Mouse (Mus musculus): ENCODE results near the gene Tmed6. TPM values are rescaled to one million over a fixed set of nuclear protein-coding genes. Genes with fewer than 3 reads are reported as not detected.

The Tmed6 gene
- polyA plus RNA-seq, 1 experiment from 2014 or later = 34.2 TPM

- Histone ChIP-seq H3K27me3 (replicated peaks) (no peaks in the 10 kb centered on the region), H3K4me2 (replicated peaks) (no peak overlapping the region), H3K4me3 (replicated peaks) (no peak overlapping the region), H3K36me3 (no peaks in the 10 kb centered on the region), H3K4me1 (replicated peaks) (0 out of 2 replicates have a peak, but pooled peaks cover 2% of the 10 kb centered on the region), H3K27ac (no peak overlapping the region), H3K9me3 (no peaks in the 10 kb centered on the region), H3K9ac (no peak overlapping the region)
- no peak for ATAC-seq
- WGBS = 81% methylated on average over 2 of the region's 2 CpGs
Measured at GRCm38 (mm10) chr8:107100635-107101034, 35.2 kb upstream of the Tmed6 start.

DNA sequence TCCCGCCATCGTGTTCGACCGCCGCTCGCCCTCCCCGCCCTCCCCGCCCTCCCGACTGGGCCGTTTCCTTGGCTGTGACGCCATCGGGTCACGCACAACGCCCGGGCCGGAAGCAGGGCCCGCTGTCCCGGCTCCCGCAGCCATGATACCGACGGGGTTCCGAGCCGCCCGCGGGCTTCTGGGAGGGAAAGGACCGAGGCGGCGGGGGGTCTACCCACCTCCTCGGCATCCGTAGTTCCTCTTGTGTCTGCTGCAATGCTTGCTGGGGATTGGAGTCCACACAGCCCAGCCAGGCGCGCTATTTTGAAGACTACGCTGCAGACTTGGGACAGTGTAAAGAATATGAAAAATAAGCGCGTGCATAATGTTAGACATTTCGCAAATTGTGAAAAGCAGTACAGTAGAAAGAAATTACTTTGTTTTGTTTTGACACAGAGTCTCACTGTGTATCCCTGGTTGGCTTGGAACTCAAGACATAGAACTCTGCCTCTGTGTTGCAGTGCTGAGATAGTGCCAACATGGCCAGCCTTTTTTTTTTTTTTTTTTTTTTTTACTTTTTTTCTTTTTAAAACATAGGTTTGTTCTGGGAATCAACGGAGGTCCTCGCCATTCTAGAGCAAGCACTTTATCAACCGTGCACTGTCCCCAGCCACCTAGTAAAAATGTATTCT lies 31.1 kb upstream of the Tmed6 start, which contains the start of gene Terf2:
Gene Terf2, minus strand, starts transcription at position 182 of the 671 bp plus-strand sequence.
- 3% methylated on average over 31 of the region's 39 CpGs for WGBS
- H3K4me2 ChIP-seq (replicated peaks) = peak within 1 kb of the TSS; percentile 63

GRCm38 (mm10) chr8:107095717-107096365 lies 30.4 kb upstream of the Tmed6 start:
- Histone ChIP-seq H3K4me2 (replicated peaks) (peak overlapping the region; percentile 63), H3K27me3 (replicated peaks) (no peaks in the 10 kb centered on the region), H3K27ac (peak overlapping the region; percentile 93), H3K36me3 (0 out of 2 replicates have a peak, but pooled peaks cover 3% of the 10 kb centered on the region), H3K9me3 (no peaks in the 10 kb centered on the region), H3K4me3 (replicated peaks) (peak overlapping the region; percentile 59), H3K4me1 (replicated peaks) (peaks cover 11% of the 10 kb centered on the region; the same call in 1 of the 2 replicates), H3K9ac (peak overlapping the region; percentile 86)
- peak; percentile 7 for ATAC-seq
- WGBS = under 1% methylated on average over 40 of the region's 53 CpGs

More for the DNA sequence above, 31.1 kb upstream of the Tmed6 start, which contains the start of gene Terf2:
- Histone ChIP-seq H3K27me3 (replicated peaks) (no peaks in the 10 kb centered on the region), H3K9ac (peak within 1 kb of the TSS; percentile 86), H3K4me3 (replicated peaks) (peak within 1 kb of the TSS; percentile 59), H3K4me1 (replicated peaks) (peaks cover 11% of the 10 kb centered on the region; the same call in 1 of the 2 replicates), H3K27ac (peak within 1 kb of the TSS; percentile 93), H3K9me3 (no peaks in the 10 kb centered on the region), H3K36me3 (no peaks in the 10 kb centered on the region)
- peak; percentile 97 for ATAC-seq

DNA sequence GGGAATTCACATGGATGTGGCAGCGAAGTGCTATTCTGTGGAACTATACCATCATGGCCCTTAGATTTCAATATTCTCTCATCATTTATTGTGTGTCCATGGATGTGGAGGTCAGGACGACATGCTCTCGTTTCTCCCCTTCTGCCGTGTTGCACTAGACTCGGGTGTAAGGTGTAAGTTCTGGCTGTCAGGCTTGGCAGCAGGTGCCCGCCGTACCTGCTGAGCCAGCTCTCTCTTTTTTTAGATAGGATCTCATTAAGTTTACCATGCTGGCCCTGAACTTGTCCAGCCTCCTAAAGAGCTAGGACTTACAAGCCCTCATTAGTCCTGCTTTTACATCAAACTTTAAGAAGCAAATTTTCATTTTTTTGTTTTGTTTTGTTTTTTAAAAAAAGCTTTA lies 25.1 kb upstream of the Tmed6 start:
- H3K4me1 ChIP-seq (replicated peaks) = peaks cover 9% of the 10 kb centered on the region; the same call in 1 of the 2 replicates
- H3K27me3 ChIP-seq (replicated peaks) = no peaks in the 10 kb centered on the region
- no peak overlapping the region for H3K4me2 ChIP-seq (replicated peaks)
- H3K27ac ChIP-seq = no peak overlapping the region
- no peaks in the 10 kb centered on the region for H3K9me3 ChIP-seq
- H3K36me3 ChIP-seq = peaks cover 20% of the 10 kb centered on the region
- H3K4me3 ChIP-seq (replicated peaks) = no peak overlapping the region
- no peak overlapping the region for H3K9ac ChIP-seq
- WGBS = 93% methylated on average over 7 of the region's 7 CpGs
- no peak for ATAC-seq

DNA sequence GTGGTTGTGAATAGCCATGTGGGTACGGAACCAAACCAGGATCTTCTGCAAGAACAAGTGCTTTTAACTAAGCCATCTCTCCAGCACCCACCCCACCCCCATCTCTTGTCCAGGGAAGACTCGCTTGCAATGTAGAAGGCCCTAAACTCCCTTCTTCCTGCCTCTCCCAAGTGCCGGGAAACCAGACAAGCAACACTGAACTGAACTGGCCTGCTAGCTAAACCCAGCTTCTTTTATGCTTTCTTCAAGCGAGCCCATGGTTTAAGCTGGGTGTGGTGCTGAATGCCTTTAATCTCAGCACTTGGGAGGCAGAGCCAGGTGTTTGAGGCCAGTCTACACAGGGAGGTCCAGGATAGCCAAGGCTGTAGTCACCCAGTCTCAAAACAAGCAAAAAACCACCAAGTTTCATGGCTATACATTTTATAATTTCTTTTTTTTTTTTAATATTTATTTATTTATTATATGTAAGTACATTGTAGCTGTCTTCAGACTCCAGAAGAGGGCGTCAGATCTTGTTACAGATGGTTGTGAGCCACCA lies 23.2 kb upstream of the Tmed6 start:
- no peak overlapping the region for H3K4me3 ChIP-seq (replicated peaks)
- 94% methylated on average over 5 of the region's 5 CpGs for WGBS
- ATAC-seq = no peak
- H3K9me3 ChIP-seq = no peaks in the 10 kb centered on the region
- no peaks in the 10 kb centered on the region for H3K4me1 ChIP-seq (replicated peaks)
- H3K27ac ChIP-seq = no peak overlapping the region
- H3K36me3 ChIP-seq = peaks cover 25% of the 10 kb centered on the region
- H3K27me3 ChIP-seq (replicated peaks) = no peaks in the 10 kb centered on the region
- H3K9ac ChIP-seq = no peak overlapping the region
- no peak overlapping the region for H3K4me2 ChIP-seq (replicated peaks)

DNA sequence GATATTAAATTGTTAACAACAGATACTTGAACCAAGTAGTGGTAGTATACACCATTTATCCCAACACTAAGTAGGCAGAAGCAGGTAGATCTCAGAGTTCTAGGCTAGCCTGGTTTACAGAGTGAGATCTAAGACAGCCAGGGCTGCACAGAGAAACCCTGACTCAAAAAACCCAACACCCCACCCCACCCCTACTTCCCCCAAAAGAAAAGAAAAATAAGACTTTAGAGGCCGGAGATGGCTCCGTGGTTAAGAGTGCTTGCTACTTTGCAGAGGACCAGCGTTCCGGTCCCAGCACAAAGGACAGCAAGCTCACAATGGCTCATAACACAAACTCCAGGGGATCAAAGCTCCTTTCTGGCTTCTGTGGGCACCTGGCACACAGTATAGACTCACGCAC lies 20.6 kb upstream of the Tmed6 start:
- H3K4me1 ChIP-seq (replicated peaks) = no peaks in the 10 kb centered on the region
- no peak overlapping the region for H3K9ac ChIP-seq
- ATAC-seq = no peak
- no peaks in the 10 kb centered on the region for H3K27me3 ChIP-seq (replicated peaks)
- no peak overlapping the region for H3K4me3 ChIP-seq (replicated peaks)
- H3K36me3 ChIP-seq = peaks cover 34% of the 10 kb centered on the region
- no peaks in the 10 kb centered on the region for H3K9me3 ChIP-seq
- no peak overlapping the region for H3K27ac ChIP-seq
- 98% methylated on average over 5 of the region's 5 CpGs for WGBS
- H3K4me2 ChIP-seq (replicated peaks) = no peak overlapping the region

GRCm38 (mm10) chr8:107085358-107085757 lies 19.9 kb upstream of the Tmed6 start:
- peaks cover 37% of the 10 kb centered on the region for H3K36me3 ChIP-seq
- no peak overlapping the region for H3K4me3 ChIP-seq (replicated peaks)
- no peaks in the 10 kb centered on the region for H3K4me1 ChIP-seq (replicated peaks)
- no peak for ATAC-seq
- H3K27me3 ChIP-seq (replicated peaks) = no peaks in the 10 kb centered on the region
- H3K9ac ChIP-seq = no peak overlapping the region
- no peaks in the 10 kb centered on the region for H3K9me3 ChIP-seq
- H3K27ac ChIP-seq = no peak overlapping the region
- WGBS = 95% methylated on average over 17 of the region's 17 CpGs
- no peak overlapping the region for H3K4me2 ChIP-seq (replicated peaks)

GRCm38 (mm10) chr8:107076239-107076888 lies 10.9 kb upstream of the Tmed6 start:
- Histone ChIP-seq H3K27ac (no peak overlapping the region), H3K4me1 (replicated peaks) (no peaks in the 10 kb centered on the region), H3K4me2 (replicated peaks) (no peak overlapping the region), H3K9ac (no peak overlapping the region), H3K9me3 (no peaks in the 10 kb centered on the region), H3K36me3 (peaks cover 52% of the 10 kb centered on the region), H3K4me3 (replicated peaks) (no peak overlapping the region), H3K27me3 (replicated peaks) (no peaks in the 10 kb centered on the region)
- WGBS = 79% methylated on average over 7 of the region's 7 CpGs
- 0 out of 2 replicates have a peak, but pooled peaks have one; percentile 23 for ATAC-seq

- WGBS = 89% methylated on average over 1 of the region's 1 CpGs
- no peak overlapping the region for H3K4me2 ChIP-seq (replicated peaks)
Measured at GRCm38 (mm10) chr8:107074128-107074527, 8.7 kb upstream of the Tmed6 start.

DNA sequence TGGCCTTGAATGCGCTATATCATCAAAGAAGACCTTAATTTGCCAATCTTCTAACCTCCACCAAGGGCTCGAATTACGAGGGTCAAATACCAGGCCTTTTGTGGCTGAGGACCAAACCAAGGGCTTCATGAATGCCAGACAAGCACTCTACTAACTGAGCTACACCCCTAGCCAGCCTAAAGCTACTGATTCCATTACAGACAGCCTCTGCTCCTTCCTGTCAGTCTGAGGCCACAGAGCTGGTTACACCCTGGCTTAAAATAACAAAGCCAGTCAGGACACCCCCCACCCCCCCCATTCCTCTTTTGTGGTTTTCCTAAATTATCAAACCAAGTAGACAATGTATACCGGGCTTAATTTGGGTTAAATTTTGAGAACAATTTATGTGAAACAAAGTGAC lies 8.3 kb upstream of the Tmed6 start:
- no peaks in the 10 kb centered on the region for H3K4me1 ChIP-seq (replicated peaks)
- no peaks in the 10 kb centered on the region for H3K27me3 ChIP-seq (replicated peaks)
- WGBS = 83% methylated on average over 4 of the region's 4 CpGs
- peaks cover 43% of the 10 kb centered on the region for H3K36me3 ChIP-seq
- no peaks in the 10 kb centered on the region for H3K9me3 ChIP-seq
- no peak overlapping the region for H3K4me2 ChIP-seq (replicated peaks)
- H3K4me3 ChIP-seq (replicated peaks) = no peak overlapping the region
- no peak overlapping the region for H3K27ac ChIP-seq
- H3K9ac ChIP-seq = no peak overlapping the region
- no peak for ATAC-seq

More at GRCm38 (mm10) chr8:107074128-107074527, 8.7 kb upstream of the Tmed6 start:
- H3K4me1 ChIP-seq (replicated peaks) = no peaks in the 10 kb centered on the region
- no peak for ATAC-seq
- no peaks in the 10 kb centered on the region for H3K9me3 ChIP-seq
- no peaks in the 10 kb centered on the region for H3K27me3 ChIP-seq (replicated peaks)
- H3K27ac ChIP-seq = no peak overlapping the region
- H3K36me3 ChIP-seq = peaks cover 43% of the 10 kb centered on the region
- no peak overlapping the region for H3K9ac ChIP-seq
- H3K4me3 ChIP-seq (replicated peaks) = no peak overlapping the region

DNA sequence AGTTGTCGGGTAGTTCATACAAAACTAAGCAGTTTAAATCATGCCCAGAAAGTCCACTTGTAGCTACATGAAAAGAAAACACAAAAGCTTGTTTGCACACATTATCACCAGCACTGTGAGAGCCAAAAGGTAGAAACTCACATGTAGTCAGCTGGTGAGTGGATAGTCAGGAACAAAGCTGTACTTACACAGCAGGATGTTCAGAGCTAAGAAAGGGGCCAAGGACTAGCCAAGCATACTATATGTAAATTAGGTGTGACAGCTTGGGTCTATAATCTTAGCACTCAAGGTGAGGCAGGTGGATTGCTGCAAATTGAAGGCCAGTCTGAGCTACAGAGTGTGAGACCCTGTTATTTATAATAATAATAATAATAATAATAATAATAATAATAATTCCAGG lies 2.8 kb downstream of the Tmed6 start:
- Histone ChIP-seq H3K36me3 (peaks cover 12% of the 10 kb centered on the region; the same call in 1 of the 2 replicates), H3K9ac (no peak overlapping the region), H3K27me3 (replicated peaks) (no peaks in the 10 kb centered on the region), H3K4me1 (replicated peaks) (peaks cover 9% of the 10 kb centered on the region; the same call in 1 of the 2 replicates), H3K9me3 (no peaks in the 10 kb centered on the region), H3K4me2 (replicated peaks) (no peak overlapping the region), H3K4me3 (replicated peaks) (no peak overlapping the region), H3K27ac (no peak overlapping the region)
- ATAC-seq = no peak
- WGBS = 86% methylated on average over 1 of the region's 1 CpGs

GRCm38 (mm10) chr8:107056973-107057369 lies 8.5 kb downstream of the Tmed6 start:
- 0 out of 2 replicates have a peak overlapping the region, but pooled peaks have one; percentile 32 for H3K27ac ChIP-seq
- WGBS = under 1% methylated on average over 33 of the region's 33 CpGs
- H3K4me3 ChIP-seq (replicated peaks) = peak overlapping the region; percentile 82

More at GRCm38 (mm10) chr8:107056973-107057369, 8.5 kb downstream of the Tmed6 start:
- H3K4me2 ChIP-seq (replicated peaks) = peak overlapping the region; percentile 82
- peaks cover 32% of the 10 kb centered on the region for H3K36me3 ChIP-seq
- peak; percentile 74 for ATAC-seq
- H3K27me3 ChIP-seq (replicated peaks) = no peaks in the 10 kb centered on the region
- peaks cover 10% of the 10 kb centered on the region; the same call in 1 of the 2 replicates for H3K4me1 ChIP-seq (replicated peaks)
- H3K9ac ChIP-seq = peak overlapping the region; percentile 73
- H3K9me3 ChIP-seq = no peaks in the 10 kb centered on the region
